Mouse (Mus musculus) cortical plate, adult 2 months (tissue): ENCODE results near the gene Slc1a2.

ENCODE experiments used
- CTCF ChIP-seq: fragments of 200-500 bp; IDR thresholded peaks from 2 replicates; pipeline ENCODE4 v1.5.1; 2011; ENCODE audit warnings: mild to moderate bottlenecking, control low read depth, low read length; ENCODE audit not compliant: insufficient read depth; ENCODE audit errors: extremely low read depth
- POLR2A ChIP-seq: fragments of 200-500 bp; IDR thresholded peaks from 2 replicates; pipeline ENCODE4 v1.6.1; 2011; ENCODE audit warnings: mild to moderate bottlenecking, low read length, control low read depth; ENCODE audit not compliant: insufficient read depth; ENCODE audit errors: extremely low read depth

DNA sequence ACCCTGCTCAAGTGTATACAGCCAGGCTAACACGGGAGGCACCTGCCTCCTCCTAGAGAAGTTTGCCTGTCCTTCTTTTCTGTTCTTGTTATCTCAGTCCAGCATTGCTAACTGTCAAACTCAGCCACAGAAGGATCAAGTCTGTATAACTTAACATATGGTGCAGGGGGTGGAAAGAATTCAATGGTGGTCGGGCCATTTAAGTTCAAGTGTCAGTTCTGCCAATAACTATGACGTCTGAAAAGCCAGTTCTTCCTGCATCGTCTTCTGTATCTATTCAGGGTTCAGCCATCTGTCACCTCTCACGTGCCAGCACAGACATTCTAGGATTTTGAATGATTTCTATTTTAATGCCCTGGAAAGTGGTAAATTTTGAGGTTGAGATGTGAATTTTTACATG, 84.2 kb downstream of the Slc1a2 start:
- TF ChIP-seq CTCF, result no peak
- TF ChIP-seq POLR2A, result no peak
